Mouse (Mus musculus) C2C12 (cell line): ENCODE data around the gene Gna11.

Source experiments
- CEBPB ChIP-seq: IDR thresholded peaks from one replicate; pipeline ENCODE4 v1.6.1; 2011; ENCODE audit warnings: low read depth, mild to moderate bottlenecking, control low read depth, moderate library complexity
- CTCF ChIP-seq: IDR thresholded peaks from one replicate; pipeline ENCODE4 v1.5.1; 2011; ENCODE audit not compliant: control insufficient read depth, insufficient read depth, insufficient read length
- FOSL1 ChIP-seq: IDR thresholded peaks from one replicate; pipeline ENCODE4 v1.8.0; 2011; ENCODE audit warnings: mild to moderate bottlenecking, low read length; ENCODE audit not compliant: poor library complexity, insufficient read depth, severe bottlenecking
- MYOD1 ChIP-seq: IDR thresholded peaks from one replicate; pipeline ENCODE4 v1.6.1; 2011; ENCODE audit warnings: low read depth; ENCODE audit not compliant: control insufficient read depth, insufficient read length
- MYOG ChIP-seq: IDR thresholded peaks from one replicate; pipeline ENCODE4 v1.6.1; 2011; ENCODE audit not compliant: control insufficient read depth, insufficient read length; ENCODE audit errors: extremely low read depth
- USF1 ChIP-seq: IDR thresholded peaks from one replicate; pipeline ENCODE4 v1.6.1; 2011; ENCODE audit warnings: low read depth, mild to moderate bottlenecking, control low read depth, moderate library complexity

DNA sequence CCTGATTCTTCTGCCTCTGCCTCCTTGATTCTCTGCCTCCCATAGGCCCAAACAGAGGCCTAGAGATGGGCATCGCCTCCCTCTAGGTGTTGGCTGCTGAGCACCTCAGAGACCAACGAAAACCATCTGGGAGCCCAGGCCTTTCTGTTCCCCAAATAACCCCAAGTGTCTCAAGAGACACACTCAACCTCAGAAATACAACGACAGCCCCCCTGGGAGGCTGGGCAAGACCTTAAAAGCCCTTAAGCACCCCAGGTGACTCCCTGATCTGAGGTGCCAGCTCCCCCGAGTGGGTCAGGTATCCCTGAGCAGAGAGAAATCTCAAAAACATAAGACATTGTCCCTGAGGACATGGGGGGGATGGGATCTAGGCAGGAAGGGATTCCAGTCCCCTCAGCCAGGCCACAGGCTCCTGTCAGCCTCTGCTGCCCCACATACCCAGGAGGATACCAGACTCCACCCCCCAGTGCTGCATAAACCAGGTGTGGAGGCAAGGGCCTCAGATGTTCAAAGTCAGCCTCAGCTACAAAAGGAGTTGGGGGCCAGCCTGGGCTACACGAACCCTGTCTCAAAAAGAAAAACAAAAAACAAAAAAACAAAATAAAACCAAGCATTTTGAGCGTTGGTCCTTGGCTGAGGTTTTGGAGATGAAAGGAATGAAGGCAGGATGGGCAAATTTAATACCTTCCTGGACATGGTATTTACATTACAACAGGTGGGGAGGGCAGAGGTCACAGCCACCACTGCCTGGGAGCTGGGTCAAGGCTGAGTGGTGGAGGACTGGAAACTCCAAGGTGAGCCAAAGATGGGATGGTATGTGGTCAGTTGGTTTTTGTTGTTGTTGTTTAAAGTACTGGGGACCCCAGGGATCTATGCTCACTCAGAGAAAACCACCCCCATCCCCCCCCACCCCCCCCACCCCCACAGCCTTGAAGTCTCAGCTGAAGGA, 9.1 kb upstream of the Gna11 start:
- TF ChIP-seq MYOD1 = no peak
- TF ChIP-seq CTCF = no peak
- no peak for TF ChIP-seq MYOG
- TF ChIP-seq USF1 = no peak
- TF ChIP-seq FOSL1 = no peak
- no peak for TF ChIP-seq CEBPB
